Mouse (Mus musculus): ENCODE results near the gene Chaf1a.
"Not testable (repeated sequence)": the region's sequence is repeated elsewhere in the genome, so short reads cannot be mapped to it uniquely, and the experiment has no call there.

Chaf1a gene

GRCm38 (mm10) chr17:56092312-56092711 lies 52.1 kb downstream of the Chaf1a start:
- DNase-seq (ENCODE audit: low read depth), result no peak

GRCm38 (mm10) chr17:56092794-56093193 lies 52.6 kb downstream of the Chaf1a start:
- no peak for DNase-seq (ENCODE audit: low read depth)

- DNase-seq (ENCODE audit: low read depth), result no peak
These were observed 56.6 kb downstream of the Chaf1a start for GRCm38 (mm10) chr17:56096883-56097282.

- DNase-seq (ENCODE audit: low read depth), result no peak
These were observed 57.9 kb downstream of the Chaf1a start for GRCm38 (mm10) chr17:56098180-56098579.

- no peak for DNase-seq (ENCODE audit: low read depth)
These were observed 58.7 kb downstream of the Chaf1a start for GRCm38 (mm10) chr17:56098711-56099572.

GRCm38 (mm10) chr17:56100811-56101210 lies 60.6 kb downstream of the Chaf1a start:
- no peak for DNase-seq (ENCODE audit: low read depth)

- no peak for DNase-seq (ENCODE audit: low read depth)
These were observed 61.9 kb downstream of the Chaf1a start for GRCm38 (mm10) chr17:56102158-56102557.

- no peak for DNase-seq (ENCODE audit: low read depth)
These were observed 62.7 kb downstream of the Chaf1a start for GRCm38 (mm10) chr17:56102927-56103326.

GRCm38 (mm10) chr17:56103465-56104285 lies 63.4 kb downstream of the Chaf1a start:
- DNase-seq (ENCODE audit: low read depth), result no peak

- not testable (repeated sequence) for DNase-seq (ENCODE audit: low read depth)
These were observed 64.6 kb downstream of the Chaf1a start for GRCm38 (mm10) chr17:56104821-56105220.

- DNase-seq (ENCODE audit: low read depth), result not testable (repeated sequence)
These were observed 66.2 kb downstream of the Chaf1a start for GRCm38 (mm10) chr17:56106436-56106835.

GRCm38 (mm10) chr17:56106981-56107380 lies 66.7 kb downstream of the Chaf1a start:
- DNase-seq (ENCODE audit: low read depth), result no peak

GRCm38 (mm10) chr17:56107736-56108135 lies 67.5 kb downstream of the Chaf1a start:
- DNase-seq (ENCODE audit: low read depth), result no peak

GRCm38 (mm10) chr17:56108334-56109044 lies 68.2 kb downstream of the Chaf1a start:
- no peak for DNase-seq (ENCODE audit: low read depth)

- no peak for DNase-seq (ENCODE audit: low read depth)
These were observed 69.2 kb downstream of the Chaf1a start, which contains the start of gene Plin4 for GRCm38 (mm10) chr17:56109219-56110051. Gene Plin4 (minus strand): TSS chr17:56109803.

GRCm38 (mm10) chr17:56110571-56110970 lies 70.3 kb downstream of the Chaf1a start:
- DNase-seq (ENCODE audit: low read depth), result no peak

GRCm38 (mm10) chr17:56111021-56111420 lies 70.8 kb downstream of the Chaf1a start:
- no peak for DNase-seq (ENCODE audit: low read depth)

- peak; percentile 60 for DNase-seq (ENCODE audit: low read depth)
These were observed 71.6 kb downstream of the Chaf1a start for GRCm38 (mm10) chr17:56111864-56112263.

- DNase-seq (ENCODE audit: low read depth), result no peak
These were observed 72.5 kb downstream of the Chaf1a start for GRCm38 (mm10) chr17:56112743-56113142.

- DNase-seq (ENCODE audit: low read depth), result no peak
These were observed 76.0 kb downstream of the Chaf1a start for GRCm38 (mm10) chr17:56116193-56116592.

GRCm38 (mm10) chr17:56117251-56117710 lies 77.0 kb downstream of the Chaf1a start, which contains the start of gene Plin5:
Gene Plin5 (minus strand): TSS chr17:56117596.
- DNase-seq (ENCODE audit: low read depth), result no peak
